Mouse (Mus musculus) embryonic stem cell, embryonic (primary cell): ENCODE data around the gene Smox.
"Not testable (repeated sequence)": the region's sequence is repeated elsewhere in the genome, so short reads cannot be mapped to it uniquely, and the experiment has no call there.

ENCODE experiments used
- CTCF ChIA-PET, 4 experiments: fragments of 300-600 bp in 2 of 4; fragments of 350-600 bp in 2 of 4; sonication (Branson Sonifier 250); formaldehyde crosslinking; loops; one replicate each; lab custom pipeline; 2022; ENCODE audit warnings: inconsistent platforms in 2 of 4; lab: Charles Lee
- POLR2A ChIA-PET, 4 experiments: fragments of 300-600 bp in 2 of 4; fragments of 350-600 bp in 2 of 4; sonication (Branson Sonifier 250); formaldehyde crosslinking; loops; one replicate each; lab custom pipeline; 2022; ENCODE audit warnings: antibody characterized with exemption in 4 of 4, inconsistent platforms in 1 of 4; lab: Charles Lee

Smox gene

DNA sequence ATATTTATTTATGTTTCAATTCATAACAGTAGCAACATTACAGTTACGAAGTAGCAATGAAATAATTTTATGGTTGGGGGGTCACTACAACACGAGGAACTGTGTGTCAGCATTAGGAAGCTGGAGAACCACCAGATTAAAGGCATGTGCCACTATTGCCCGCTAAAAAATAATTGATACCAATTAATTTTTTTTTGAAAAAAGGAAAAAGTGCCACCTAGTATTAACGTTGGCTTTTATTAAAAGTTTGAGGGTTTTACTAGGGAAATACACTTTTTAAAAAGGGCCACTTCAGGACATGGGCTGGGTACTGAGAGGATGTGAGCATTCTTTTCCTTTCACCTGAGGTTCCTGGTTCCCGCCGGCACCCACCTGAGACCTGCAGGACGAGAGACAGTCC lies at the start of gene Smox:
Smox (plus strand) TSS at position 301 of the 400 bp plus-strand sequence.
- POLR2A ChIA-PET: no interaction called here

DNA sequence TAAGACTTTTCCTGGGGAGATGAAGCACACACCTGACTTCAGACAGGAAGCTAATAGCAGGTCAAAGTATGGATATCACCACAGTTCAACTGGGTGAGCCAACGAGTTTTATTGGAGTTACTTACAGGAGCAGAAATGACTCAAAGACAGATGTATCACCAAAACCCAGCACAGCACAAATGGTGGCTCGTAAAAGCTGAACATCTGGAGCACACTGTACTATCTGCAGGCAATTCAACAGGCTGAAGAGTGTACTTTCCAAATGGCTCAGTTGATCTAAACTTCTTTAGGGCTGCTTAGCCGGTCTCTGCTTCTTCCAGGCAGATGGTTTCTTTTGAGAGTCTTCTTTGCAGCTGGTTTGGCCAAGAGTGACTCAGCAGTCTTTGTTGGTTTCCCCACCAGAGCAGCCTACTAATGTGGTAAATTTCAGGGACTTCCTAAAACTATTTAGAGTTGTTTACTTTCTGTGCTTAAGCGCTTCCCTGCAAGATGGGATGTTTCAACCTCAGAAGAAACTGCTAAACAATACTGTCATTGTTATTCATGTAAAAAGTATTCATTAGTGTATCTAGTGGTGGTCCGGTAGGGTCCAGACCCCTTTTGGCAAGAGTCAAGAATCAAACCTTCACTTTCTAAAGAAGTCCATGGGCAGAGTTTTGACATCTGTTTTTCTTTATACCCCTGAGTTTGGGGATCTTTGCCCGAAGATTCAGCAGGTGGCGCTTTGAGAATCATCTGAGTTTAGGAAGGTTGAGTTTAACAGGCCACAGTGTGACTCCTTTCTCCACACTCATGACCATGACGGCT lies 48.0 kb upstream of the Smox start:
- POLR2A ChIA-PET: interaction anchor here in 1 of 4 experiments (1.8 kb wide), 1 partner anchor 67 kb away, joined by 4 read pairs; no protein-coding TSS in a partner anchor
- CTCF ChIA-PET: interaction anchor here in 2 of 4 experiments (0.5 to 1.9 kb wide), 3 partner anchors 67 to 202 kb away, joined by 5 to 10 read pairs (median 6); no protein-coding TSS in a partner anchor

More for the DNA sequence above, at the start of gene Smox:
- CTCF ChIA-PET: interaction anchor here in 2 of 4 experiments (0.5 to 0.7 kb wide), 2 partner anchors 24 to 999 kb away, joined by 3 read pairs; no protein-coding TSS in a partner anchor

DNA sequence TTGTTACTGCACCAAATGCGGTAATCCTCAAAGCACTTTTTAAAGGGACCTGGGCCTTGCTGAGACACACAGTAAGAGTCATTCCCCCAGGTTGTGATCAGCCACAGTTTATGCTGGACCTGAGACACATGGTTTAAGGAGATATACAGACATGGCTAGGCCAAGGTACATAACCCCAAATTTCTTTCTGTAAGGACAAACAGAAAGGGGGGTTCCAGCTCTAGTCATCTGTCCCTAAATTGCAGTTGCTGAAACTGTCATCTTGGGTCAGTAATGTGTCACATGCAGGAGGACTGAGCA lies 47.5 kb upstream of the Smox start:
- ChIA-PET CTCF (interaction anchor here in 2 of 4 experiments (0.6 to 1.9 kb wide), 3 partner anchors 66 to 201 kb away, joined by 3 to 10 read pairs (median 5); no protein-coding TSS in a partner anchor), POLR2A (interaction anchor here in 2 of 4 experiments (1.2 to 1.8 kb wide), 2 partner anchors 60 to 66 kb away, joined by 3 to 4 read pairs; no protein-coding TSS in a partner anchor)

DNA sequence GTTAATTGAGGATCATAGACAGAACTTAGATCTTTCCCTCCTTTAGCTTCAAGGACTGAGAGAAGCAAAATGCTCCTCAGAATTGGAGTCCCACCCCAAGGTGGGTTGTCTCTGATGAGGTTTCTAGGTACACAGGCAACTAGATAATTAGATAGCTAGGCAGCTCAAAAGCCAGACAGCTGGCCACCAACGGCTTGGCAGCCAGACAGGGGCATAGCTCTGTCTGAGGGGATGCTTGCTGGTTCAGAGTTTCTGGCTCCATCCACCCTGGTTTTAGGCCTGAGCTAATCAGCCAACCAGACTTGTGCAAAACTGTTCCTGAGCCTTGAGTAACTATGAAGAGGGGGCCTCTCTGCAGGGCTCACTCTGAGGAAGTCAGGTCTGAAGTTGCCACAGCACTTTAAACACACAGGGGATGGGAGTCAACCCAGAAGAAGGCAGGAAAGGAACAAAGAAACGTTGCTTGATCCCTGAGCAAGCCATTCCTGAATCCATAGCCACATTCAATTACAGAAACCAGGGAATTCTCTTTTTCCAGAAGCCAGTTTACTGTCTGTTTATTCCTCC lies 44.8 kb upstream of the Smox start:
- POLR2A ChIA-PET: interaction anchor here in 1 of 4 experiments (1.1 kb wide), 1 partner anchor 65 kb away, joined by 3 read pairs; no protein-coding TSS in a partner anchor

DNA sequence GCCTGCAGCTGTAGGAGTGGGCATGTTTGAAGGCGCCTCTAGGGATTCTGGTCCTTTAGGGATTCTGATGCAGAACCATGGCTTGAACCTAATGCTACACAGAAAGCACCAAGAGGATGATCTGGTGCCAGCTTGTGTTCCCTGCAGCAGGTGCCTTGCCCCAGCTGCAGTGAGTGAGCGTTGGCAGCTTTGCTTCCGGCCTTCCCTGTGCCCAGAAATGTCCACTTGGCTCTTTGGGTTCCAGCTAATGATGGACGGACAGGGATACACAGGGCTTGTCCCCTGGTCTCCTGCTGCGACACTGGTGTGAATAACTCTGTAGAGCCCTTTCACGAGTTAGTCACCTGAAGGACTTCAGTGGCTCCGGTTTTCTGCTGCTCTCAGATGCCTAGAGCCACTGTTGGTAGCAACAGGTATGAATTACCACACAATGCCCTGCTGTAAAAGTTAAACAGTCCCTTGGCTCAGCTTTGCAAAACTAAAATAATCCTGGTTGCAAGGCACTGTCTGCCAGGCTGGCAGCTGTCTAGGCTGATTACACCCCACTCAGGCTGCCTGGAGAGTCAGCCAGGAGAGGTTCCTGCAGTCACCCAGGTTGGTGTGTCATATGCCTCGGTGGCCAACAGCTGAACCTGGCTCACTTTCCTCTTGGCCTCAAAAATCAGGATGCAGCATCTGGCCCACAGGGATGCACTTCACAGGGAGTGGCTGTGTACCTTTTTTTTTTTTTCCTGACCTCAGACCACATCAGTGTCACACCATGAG lies 43.5 kb upstream of the Smox start:
- ChIA-PET POLR2A (interaction anchor here in 2 of 4 experiments (0.5 to 1.1 kb wide), 5 partner anchors 8 to 354 kb away, joined by 3 to 4 read pairs (median 3); no protein-coding TSS in a partner anchor), CTCF (interaction anchor here in 2 of 4 experiments (0.8 to 1.7 kb wide), 2 partner anchors 83 kb away, joined by 3 to 4 read pairs; no protein-coding TSS in a partner anchor)

More for the DNA sequence above, 44.8 kb upstream of the Smox start:
- CTCF ChIA-PET: interaction anchor here in 2 of 4 experiments (0.6 to 1.7 kb wide), 2 partner anchors 84 to 98 kb away, joined by 3 to 4 read pairs; no protein-coding TSS in a partner anchor

DNA sequence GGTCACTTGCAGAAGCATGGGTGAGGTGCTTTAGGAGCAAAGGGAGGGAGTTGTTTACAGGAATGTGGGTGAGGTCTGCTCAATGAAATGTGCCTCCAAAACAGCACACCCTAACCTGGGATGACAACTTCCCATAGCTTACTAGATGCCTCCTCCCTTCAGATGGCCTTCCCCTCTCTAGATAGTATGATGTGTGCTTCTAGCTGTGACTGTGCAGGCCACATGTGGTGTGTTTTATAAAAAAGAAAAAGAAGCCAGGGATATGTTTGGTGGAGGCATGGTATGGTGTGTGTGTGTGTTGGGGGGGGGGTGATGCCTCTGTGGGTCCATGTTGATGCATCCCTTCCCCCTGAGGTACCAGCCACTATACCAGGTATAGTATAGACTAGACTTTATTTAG lies 42.9 kb upstream of the Smox start:
- CTCF ChIA-PET: interaction anchor here in 1 of 4 experiments (1.2 kb wide), 1 partner anchor 94 kb away, joined by 5 read pairs; no protein-coding TSS in a partner anchor
- POLR2A ChIA-PET: interaction anchor here in 1 of 4 experiments (0.6 to 0.7 kb wide), 2 partner anchors 59 to 354 kb away, joined by 3 to 4 read pairs; no protein-coding TSS in a partner anchor

DNA sequence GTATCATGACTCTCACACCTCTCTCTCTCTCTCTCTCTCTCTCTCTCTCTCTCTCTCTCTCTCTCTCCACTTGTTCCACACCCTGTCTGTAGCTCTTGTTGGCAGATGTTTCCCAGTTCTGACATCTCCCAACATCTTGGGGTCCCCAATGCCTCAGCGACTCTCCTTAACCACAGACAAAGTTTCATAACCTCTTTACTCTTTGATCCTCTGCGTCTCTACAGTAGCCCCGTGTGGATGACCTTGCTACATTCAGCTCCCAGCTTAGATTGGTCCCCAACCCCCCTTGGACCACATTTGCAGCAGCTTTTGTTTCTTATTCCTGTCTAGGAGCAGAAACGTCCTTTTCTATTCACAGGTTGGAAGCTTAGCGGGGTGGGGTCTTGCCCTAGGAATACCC lies 41.6 kb upstream of the Smox start:
- POLR2A ChIA-PET: interaction anchor here in 2 of 4 experiments (0.5 to 1.8 kb wide), 4 partner anchors 9 to 96 kb away, joined by 3 to 4 read pairs (median 4); no protein-coding TSS in a partner anchor
- CTCF ChIA-PET: interaction anchor here in 1 of 4 experiments (0.9 to 1.2 kb wide), 3 partner anchors 81 to 96 kb away, joined by 3 to 5 read pairs (median 4); no protein-coding TSS in a partner anchor

DNA sequence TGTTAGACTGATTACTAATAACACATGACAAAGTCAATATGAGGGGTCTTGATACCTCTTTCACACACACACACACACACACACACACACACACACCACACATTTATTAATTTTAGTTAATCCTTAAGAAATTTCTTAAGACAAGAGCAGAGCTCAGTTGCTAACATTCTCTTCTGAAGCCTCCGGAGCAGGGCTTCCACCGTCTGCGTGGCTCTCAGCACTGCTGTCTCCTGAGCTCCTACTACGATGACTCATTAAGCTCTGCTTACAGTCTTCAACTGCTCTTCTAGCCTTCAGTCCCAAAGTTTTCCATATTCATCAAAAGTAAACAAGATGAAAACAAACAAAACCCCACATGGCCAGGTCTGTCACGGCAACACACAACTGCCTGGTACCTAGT lies 40.8 kb upstream of the Smox start:
- ChIA-PET CTCF (interaction anchor here in 2 of 4 experiments (0.6 to 0.7 kb wide), 2 partner anchors 44 to 297 kb away, joined by 3 to 7 read pairs; no protein-coding TSS in a partner anchor), POLR2A (interaction anchor here in 1 of 4 experiments (1.8 kb wide), 1 partner anchor 73 kb away, joined by 4 read pairs; no protein-coding TSS in a partner anchor)

DNA sequence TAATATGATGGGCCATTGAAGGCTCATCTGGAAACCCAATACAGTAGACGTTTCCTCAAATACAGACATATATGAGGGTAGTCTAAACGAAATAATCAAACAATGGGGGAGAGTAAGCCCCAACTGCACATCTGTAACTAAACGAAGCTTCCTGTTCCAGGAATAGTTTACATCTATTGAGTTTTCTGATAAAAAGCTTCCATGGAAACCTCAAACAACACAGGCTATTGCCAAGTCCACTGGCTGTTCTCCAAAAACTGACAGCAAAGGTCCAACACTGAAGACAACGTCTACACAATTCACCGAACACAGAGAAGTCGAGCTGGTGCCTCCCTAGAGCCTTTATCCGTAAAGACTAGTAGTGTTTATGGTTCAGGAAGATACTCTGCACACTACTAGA lies 33.6 kb upstream of the Smox start:
- CTCF ChIA-PET: interaction anchor here in 1 of 4 experiments (1.0 kb wide), 1 partner anchor 73 kb away, joined by 3 read pairs; no protein-coding TSS in a partner anchor

DNA sequence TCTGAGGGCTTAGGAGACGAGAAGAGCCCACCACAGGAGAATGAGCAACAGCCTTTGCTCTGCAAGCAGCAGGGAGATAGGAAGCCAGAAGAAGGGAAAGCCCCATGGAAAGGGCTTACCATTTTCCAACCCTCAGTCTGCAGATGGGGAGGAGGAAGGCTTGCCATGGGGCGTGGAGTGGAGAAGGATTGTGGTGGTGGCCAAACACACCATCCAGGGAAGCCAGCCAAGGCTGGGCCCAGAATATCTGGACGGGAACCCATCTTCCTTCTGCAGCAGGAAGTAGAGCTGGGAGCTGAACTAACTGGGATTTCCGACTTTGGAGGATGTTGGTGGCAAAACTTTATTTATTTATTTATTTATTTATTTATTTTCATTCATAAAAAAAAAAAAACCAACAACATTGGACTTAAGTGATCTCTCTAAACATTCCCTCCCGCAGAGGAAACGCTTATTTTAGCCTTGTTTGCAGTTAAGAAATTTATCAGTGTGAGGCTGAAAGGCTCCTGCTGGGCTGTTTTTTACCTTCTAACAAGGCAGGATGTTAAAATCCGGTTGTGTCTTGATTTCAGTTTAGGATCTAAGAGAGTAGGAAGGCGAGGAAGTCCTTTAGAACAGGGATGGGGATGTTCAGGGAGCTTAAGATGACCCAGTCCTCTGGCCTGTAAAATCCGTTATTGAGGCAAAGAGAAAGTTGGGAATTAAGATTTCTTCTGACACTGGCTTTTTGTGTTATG lies 30.2 kb upstream of the Smox start:
- ChIA-PET POLR2A (no interaction called here), CTCF (no interaction called here)

More for the DNA sequence above, 33.6 kb upstream of the Smox start:
- POLR2A ChIA-PET: interaction anchor here in 2 of 4 experiments (0.6 to 0.7 kb wide), 2 partner anchors 17 to 20 kb away, joined by 4 to 6 read pairs; no protein-coding TSS in a partner anchor

DNA sequence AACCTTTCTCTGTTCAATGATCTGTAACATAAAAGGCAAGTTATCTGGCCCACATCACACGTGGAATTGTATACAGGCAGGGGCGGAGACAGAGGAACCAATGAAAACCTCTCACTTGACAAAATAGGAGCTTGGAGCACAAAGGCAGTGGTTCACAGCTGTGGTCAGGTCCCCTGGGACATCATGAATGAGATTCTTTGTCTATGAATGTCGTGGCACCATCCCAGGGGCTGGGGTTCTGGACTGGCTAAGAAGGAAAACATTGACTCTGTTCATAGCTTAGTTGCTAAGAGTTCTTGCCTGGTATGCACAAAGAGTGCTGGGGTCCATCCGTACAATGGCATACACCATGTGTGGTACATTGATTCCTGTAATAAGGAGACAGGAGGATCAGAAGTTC lies 28.3 kb upstream of the Smox start:
- POLR2A ChIA-PET: interaction anchor here in 1 of 4 experiments (1.1 to 1.3 kb wide), 2 partner anchors 8 to 14 kb away, joined by 3 to 4 read pairs; no protein-coding TSS in a partner anchor

DNA sequence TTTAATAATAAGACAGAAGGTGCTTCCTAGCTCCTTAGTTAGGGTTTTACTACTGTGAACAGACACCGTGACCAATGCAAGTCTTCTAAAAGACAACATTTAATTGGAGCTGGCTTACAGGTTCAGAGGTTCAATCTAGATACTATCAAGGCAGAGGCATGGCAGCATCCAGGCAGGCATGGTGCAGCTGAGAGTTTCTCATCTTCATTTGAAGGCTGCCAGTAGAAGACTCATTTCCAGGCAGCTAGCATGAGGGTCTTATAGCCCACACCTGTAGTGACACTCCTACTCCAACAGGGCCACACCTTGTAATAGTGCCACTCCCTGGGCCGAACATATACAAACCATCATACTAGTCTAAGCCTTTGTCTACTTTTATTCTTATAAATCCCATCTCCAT lies 27.1 kb upstream of the Smox start:
- POLR2A ChIA-PET: interaction anchor here in 1 of 4 experiments (0.5 to 1.3 kb wide), 2 partner anchors 10 to 1359 kb away, joined by 4 read pairs; no protein-coding TSS in a partner anchor
- CTCF ChIA-PET: no interaction called here

More for the DNA sequence above, 28.3 kb upstream of the Smox start:
- CTCF ChIA-PET: interaction anchor here in 1 of 4 experiments (1.1 kb wide), 1 partner anchor 47 kb away, joined by 4 read pairs; no protein-coding TSS in a partner anchor

DNA sequence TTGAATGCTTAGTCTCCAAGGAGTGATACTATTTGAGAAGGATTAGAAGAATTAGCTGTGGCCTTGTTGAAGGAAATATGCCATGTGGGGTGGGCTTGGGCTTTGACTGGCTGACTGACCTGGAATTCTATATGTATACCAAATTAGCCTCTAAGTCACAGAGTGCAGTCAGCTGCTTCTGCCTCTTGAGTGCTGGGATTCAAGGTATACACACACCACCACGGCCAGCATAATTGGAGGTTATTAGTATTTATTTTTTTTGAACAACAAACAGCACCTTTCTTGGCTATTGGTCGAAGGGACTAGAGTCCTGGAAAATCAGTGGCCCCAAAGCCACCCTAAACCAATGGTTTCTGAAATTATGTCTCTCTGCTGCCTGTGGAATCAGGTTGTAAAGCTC lies 24.6 kb upstream of the Smox start:
- CTCF ChIA-PET: interaction anchor here in 1 of 4 experiments (1.2 kb wide), 1 partner anchor 41 kb away, joined by 13 read pairs; no protein-coding TSS in a partner anchor

DNA sequence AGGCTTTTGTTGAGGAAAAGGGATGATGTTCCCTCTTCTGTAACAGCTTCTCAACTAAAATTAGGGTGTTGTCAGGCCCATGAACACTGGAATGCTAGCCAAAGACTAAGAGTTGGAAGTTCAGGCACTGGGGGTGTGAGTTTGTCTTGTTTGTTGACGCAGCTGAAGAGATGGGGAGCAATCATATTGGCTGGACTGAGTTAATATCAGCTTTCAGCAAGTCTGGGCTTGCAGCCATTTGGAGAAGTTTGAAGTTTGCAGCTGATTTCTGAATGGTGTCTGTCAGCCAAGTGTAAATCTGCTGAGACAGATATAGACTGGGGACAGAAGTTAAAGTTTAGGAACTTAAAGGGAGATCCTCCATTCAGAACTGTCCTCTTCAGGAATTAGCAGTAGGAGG lies 21.4 kb upstream of the Smox start:
- CTCF ChIA-PET: no interaction called here
- POLR2A ChIA-PET: interaction anchor here in 1 of 4 experiments (1.6 kb wide), 1 partner anchor 127 kb away, joined by 3 read pairs; no protein-coding TSS in a partner anchor

More for the DNA sequence above, 24.6 kb upstream of the Smox start:
- POLR2A ChIA-PET: interaction anchor here in 1 of 4 experiments (0.7 to 0.9 kb wide), 2 partner anchors 19 to 412 kb away, joined by 3 read pairs; no protein-coding TSS in a partner anchor

DNA sequence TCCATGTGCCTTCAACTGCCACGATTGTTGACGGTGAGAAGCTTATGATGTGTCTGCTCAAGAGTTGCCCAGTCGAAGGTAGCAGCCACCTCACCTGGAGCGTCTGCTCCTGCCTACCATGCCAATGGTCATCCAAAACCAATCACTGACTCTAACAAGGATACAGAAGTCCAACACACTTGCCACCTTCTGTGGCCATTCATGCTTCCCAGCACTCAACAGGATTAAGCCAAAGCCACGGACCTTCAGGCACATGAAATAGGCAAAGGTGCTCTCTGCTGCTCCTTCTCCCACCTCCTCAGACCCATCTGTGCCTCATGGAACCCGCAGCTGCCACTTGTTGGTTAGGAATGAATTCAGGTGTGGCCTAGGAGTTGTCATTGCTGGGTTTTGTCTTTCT lies 17.5 kb upstream of the Smox start:
- CTCF ChIA-PET: interaction anchor here in 1 of 4 experiments (0.8 kb wide), 1 partner anchor 240 kb away, joined by 3 read pairs; the partner anchor contains the start of gene Mavs
- POLR2A ChIA-PET: no interaction called here

DNA sequence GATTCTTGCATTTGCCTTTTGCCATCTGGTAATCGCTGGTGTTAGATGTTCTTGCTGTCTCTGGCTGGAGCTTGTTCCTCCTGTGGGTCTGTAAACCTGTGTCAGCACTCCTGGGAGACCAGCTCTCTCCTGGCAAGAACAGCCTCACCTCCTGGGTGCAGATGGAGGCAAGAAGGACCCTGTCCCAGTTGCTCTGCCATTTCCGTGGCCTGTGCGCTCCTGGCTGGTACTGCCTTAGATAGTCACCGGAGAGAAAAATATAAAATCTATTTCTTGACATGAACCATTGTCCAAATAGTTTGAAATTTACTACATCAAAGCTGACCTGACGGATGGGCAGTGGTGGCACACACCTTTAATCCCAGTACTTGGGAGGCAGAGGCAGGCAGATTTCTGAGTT lies 14.2 kb upstream of the Smox start:
- POLR2A ChIA-PET: interaction anchor here in 1 of 4 experiments (0.6 kb wide), 2 partner anchors 19 to 60 kb away, joined by 3 to 6 read pairs; no protein-coding TSS in a partner anchor
- CTCF ChIA-PET: not testable (repeated sequence)
